Mouse (Mus musculus) G1E (cell line): ENCODE measurements at regions not wholly inside any gene's neighbourhood (a gene's known extent, or its start where the extent isn't known, plus 50 kb on each side); places are given as distances from the start of the nearest gene placed in this dataset.

Experiments
- ATAC-seq: 2 replicates; pipeline ENCODE4 v1.8.0; 2016; ENCODE audit warnings: mild to moderate bottlenecking; ENCODE audit not compliant: insufficient number of reproducible peaks, poor library complexity, low FRiP score, severe bottlenecking; ENCODE audit errors: extremely low read depth
- DNase-seq: peaks from one replicate; pipeline ENCODE4 v3.0.0; 2012; ENCODE audit warnings: low spot score
- H3K27me3 ChIP-seq: 2 replicates; pipeline ENCODE4 v1.6.1; 2012; ENCODE audit warnings: mild to moderate bottlenecking, low read length, inconsistent platforms; ENCODE audit not compliant: insufficient read depth
- H3K36me3 ChIP-seq: replicated peaks from 2 replicates; pipeline ENCODE3; 2012; ENCODE audit warnings: mild to moderate bottlenecking, inconsistent platforms
- H3K4me1 ChIP-seq: 2 replicates; pipeline ENCODE4 v1.6.1; 2012; ENCODE audit warnings: low read depth, low read length, inconsistent platforms, mixed read lengths; ENCODE audit not compliant: insufficient read depth
- H3K4me3 ChIP-seq: 2 replicates; pipeline ENCODE4 v1.5.1; 2012; ENCODE audit warnings: low read depth, mild to moderate bottlenecking, inconsistent platforms, low read length, moderate library complexity, mixed read lengths
- H3K9me3 ChIP-seq: replicated peaks from 2 replicates; pipeline ENCODE4 v1.6.1; 2012; ENCODE audit warnings: inconsistent platforms
- CTCF ChIP-seq: IDR thresholded peaks from 2 replicates; pipeline ENCODE4 v1.5.1; 2012; ENCODE audit warnings: low read depth, low read length, inconsistent platforms, mixed read lengths
- GATA1 ChIP-seq: IDR thresholded peaks from 2 replicates; pipeline ENCODE4 v1.6.1; 2012; ENCODE audit warnings: borderline replicate concordance, low read length, inconsistent platforms, mixed read lengths
- GATA2 ChIP-seq: IDR thresholded peaks from 2 replicates; pipeline ENCODE4 v1.6.1; 2012; ENCODE audit warnings: low read depth, low read length, inconsistent platforms, borderline replicate concordance
- POLR2AphosphoS5 ChIP-seq: IDR thresholded peaks from 2 replicates; pipeline ENCODE4 v1.6.1; 2012; ENCODE audit warnings: low read depth, low read length, inconsistent platforms; ENCODE audit not compliant: insufficient replicate concordance
- TAL1 ChIP-seq: conservative IDR thresholded peaks from 2 replicates; pipeline ENCODE4 v1.6.1; 2012; ENCODE audit warnings: low read depth, low read length, inconsistent platforms, mixed read lengths

DNA sequence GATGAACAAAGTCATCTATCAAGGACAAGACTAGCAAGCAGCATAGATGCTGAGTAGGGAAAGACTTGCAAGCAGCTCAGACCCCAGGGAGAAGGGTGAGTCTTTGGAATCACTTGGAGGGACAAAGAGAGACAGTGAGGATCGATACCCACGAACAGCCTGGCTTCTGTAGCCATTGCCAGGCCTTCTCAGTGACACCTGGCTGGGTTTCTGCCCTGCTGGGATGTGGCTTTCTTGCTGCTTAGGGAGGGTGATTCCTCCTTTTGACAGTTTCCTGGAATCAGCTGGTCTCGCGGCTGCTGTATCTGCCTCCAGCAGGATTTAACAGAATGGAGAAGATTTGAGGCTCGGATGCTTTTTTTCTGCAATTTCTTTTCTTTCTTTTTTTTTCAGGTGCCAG lies 156.3 kb upstream of the Hs3st4 start:
- no peak for DNase-seq
- H3K4me1 ChIP-seq: no peaks in the 10 kb centered on the region
- no peaks in the 10 kb centered on the region for H3K36me3 ChIP-seq
- H3K9me3 ChIP-seq: peaks cover 53% of the 10 kb centered on the region
- TF ChIP-seq GATA1: no peak
- no peak overlapping the region for H3K4me3 ChIP-seq
- H3K27me3 ChIP-seq: no peaks in the 10 kb centered on the region
- ATAC-seq: no peak

DNA sequence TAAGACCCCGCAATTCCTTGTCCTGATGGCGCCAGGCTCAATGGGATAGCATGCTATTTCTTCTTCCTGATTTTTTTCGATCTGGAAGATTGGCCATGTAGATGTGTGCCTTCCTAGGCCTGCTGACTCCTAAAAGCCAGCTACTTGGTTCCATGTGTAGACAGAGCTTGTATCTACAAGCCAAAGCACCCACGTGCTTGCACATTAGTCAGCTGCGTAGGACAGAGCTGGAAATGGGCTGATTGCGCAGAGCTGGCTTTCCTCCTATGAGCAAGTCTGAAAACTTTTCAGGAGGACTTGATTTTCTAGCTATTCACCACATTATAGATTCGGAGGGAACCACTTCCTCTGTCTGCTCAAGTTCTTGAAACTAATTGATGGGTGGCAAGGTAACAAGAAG lies 140.1 kb upstream of the Hs3st4 start:
- Histone ChIP-seq H3K27me3 (no peaks in the 10 kb centered on the region), H3K4me3 (no peak overlapping the region), H3K9me3 (peaks cover 34% of the 10 kb centered on the region), H3K4me1 (no peaks in the 10 kb centered on the region), H3K36me3 (no peaks in the 10 kb centered on the region)
- TF ChIP-seq GATA2 (no peak), GATA1 (no peak), POLR2AphosphoS5 (no peak), CTCF (no peak), TAL1 (no peak)
- DNase-seq: no peak
- no peak for ATAC-seq

DNA sequence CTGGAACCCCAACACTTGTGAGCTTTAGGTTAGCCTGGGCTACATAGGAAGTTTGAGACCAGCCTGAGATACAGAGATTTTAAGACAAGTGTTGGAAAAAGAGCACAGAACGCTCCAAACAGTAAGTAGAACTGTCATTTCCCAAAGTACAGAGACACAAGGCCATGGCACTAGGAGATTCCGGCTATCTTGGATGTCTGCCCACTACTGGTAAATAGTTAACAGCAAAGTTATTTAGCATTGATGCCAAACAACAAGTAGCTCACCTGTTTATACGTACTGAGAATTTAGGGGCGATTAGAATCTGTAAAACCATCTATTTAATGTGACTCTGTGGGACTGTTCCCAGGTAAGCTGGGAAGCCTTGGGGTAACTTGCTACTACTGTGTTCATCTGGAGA lies 135.6 kb upstream of the Hs3st4 start:
- Histone ChIP-seq H3K27me3 (no peaks in the 10 kb centered on the region), H3K36me3 (no peaks in the 10 kb centered on the region), H3K4me1 (no peaks in the 10 kb centered on the region), H3K4me3 (no peak overlapping the region), H3K9me3 (peaks cover 25% of the 10 kb centered on the region)
- ATAC-seq (no peak), DNase-seq (no peak)
- TF ChIP-seq GATA1: no peak
- no peak for TF ChIP-seq GATA2
- no peak for TF ChIP-seq CTCF
- TF ChIP-seq POLR2AphosphoS5: no peak
- no peak for TF ChIP-seq TAL1

DNA sequence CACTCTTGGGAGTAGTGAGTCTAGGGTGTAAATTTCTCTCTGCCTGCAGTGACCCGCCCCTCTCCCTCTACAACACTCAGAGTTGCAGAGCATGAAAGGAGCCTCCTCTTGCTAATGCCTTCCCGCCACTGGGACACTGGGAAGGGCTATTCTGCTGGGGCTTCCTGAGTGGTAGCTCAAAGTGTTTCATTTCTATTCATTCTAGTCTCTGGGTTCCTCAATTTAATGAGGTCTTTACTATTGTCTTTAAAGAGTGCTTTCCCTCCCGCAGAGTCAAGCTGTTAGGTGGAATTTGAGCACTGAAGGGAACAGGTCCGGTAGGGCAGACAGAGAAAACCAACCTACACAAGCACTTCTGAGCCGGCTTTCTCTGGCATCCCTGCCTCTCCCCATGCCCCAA lies 134.0 kb upstream of the Hs3st4 start:
- peaks cover 20% of the 10 kb centered on the region for H3K9me3 ChIP-seq
- H3K4me3 ChIP-seq: no peak overlapping the region
- H3K36me3 ChIP-seq: no peaks in the 10 kb centered on the region
- ATAC-seq: no peak
- H3K4me1 ChIP-seq: no peaks in the 10 kb centered on the region
- DNase-seq: no peak
- no peaks in the 10 kb centered on the region for H3K27me3 ChIP-seq
- TF ChIP-seq CTCF (no peak), GATA1 (no peak)

DNA sequence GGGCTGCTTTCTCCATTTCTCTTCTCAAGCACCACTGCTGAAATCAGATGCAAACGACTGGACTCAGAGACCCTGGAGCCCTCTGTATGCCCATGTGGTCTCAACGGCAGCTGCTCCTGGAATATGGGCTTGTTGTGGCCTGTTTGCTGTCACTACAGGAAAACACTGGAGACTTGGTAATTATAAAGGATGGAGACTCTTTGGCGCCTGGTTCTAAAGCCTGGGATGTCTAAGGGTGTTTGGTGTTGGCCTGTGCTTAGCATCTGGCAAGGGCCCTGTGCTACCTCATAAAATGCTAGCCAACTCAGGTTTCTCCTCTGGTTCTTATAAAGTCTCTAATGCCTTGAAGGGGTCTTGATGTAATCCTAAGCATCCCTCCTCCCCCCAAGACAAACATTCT lies 133.4 kb upstream of the Hs3st4 start:
- Histone ChIP-seq H3K4me1 (no peaks in the 10 kb centered on the region), H3K36me3 (no peaks in the 10 kb centered on the region), H3K9me3 (peaks cover 20% of the 10 kb centered on the region), H3K27me3 (no peaks in the 10 kb centered on the region), H3K4me3 (no peak overlapping the region)
- no peak for ATAC-seq
- no peak for TF ChIP-seq GATA2
- no peak for TF ChIP-seq TAL1
- TF ChIP-seq GATA1: no peak
- TF ChIP-seq CTCF: no peak
- no peak for DNase-seq

DNA sequence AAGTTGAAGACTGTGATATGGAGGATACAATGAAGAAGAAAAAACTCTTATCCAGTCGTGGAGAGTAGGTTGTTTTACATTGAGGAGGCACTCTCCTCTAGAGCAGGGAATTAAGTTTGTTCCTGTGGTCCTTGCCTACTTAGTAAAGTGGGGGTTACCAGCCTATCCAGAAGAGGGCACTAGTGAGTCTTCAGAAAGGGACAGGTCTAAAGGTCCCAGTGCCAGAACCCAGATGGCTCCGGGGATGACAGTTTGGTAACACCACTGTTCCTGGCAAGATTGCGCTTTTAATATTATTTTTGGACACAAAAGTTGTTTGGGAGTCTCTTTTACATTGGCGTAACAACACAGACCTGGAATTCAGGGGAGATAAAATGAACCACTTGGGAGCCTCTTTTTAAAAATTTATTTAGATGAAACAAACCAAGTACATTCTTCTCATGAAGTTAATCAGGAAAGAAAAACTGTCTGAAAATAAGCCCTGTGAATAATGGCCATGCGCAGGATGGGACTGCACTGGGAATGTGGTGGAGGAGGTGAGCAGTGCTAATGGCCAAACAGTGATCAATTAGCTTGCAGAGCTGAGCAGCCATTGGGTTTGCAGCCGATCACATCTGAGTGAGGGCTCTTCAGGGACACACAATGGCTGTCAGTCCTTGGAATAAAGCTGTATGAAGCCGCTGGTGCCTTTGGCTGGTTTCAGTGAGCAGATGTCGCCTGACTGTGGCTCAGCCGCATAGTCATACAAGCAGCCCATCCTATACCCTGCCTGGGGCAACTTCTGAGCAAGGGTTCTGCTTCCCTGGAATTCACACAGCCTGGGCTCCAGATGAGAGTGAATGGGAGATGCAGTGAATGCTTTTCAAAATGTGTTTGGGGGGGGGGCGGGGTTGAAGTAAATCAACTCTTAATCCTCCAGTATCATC lies 132.1 kb upstream of the Hs3st4 start:
- Histone ChIP-seq H3K27me3 (no peaks in the 10 kb centered on the region), H3K4me1 (no peaks in the 10 kb centered on the region), H3K36me3 (no peaks in the 10 kb centered on the region), H3K9me3 (peaks cover 20% of the 10 kb centered on the region), H3K4me3 (no peak overlapping the region)
- no peak for ATAC-seq
- no peak for DNase-seq
- TF ChIP-seq POLR2AphosphoS5: no peak
- TF ChIP-seq GATA1: no peak
- no peak for TF ChIP-seq CTCF
- TF ChIP-seq TAL1: no peak
- TF ChIP-seq GATA2: no peak

DNA sequence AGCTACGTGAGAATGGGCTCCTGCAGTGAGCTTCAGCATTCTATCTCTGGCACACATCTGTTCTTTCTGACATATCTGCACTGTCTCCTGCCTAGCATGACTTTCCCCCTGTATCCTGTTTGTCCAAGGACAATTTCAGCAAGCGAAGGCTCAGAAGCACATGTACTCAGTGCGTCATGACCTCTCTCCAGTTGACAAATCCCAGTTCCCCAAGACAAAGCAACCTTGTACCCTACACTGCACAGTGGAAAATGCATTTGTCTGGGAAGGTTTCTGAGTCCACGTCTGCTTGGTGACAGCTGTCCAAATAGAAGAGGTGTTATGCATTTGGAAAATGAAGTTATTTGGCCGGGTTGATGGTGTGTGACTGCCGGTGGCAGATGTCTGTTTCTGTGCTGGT lies 125.1 kb upstream of the Hs3st4 start:
- DNase-seq (no peak), ATAC-seq (no peak)
- H3K9me3 ChIP-seq: peaks cover 32% of the 10 kb centered on the region
- no peaks in the 10 kb centered on the region for H3K36me3 ChIP-seq
- TF ChIP-seq GATA1 (no peak), GATA2 (no peak), TAL1 (no peak), POLR2AphosphoS5 (no peak), CTCF (no peak)
- H3K4me1 ChIP-seq: no peaks in the 10 kb centered on the region
- no peak overlapping the region for H3K4me3 ChIP-seq
- H3K27me3 ChIP-seq: no peaks in the 10 kb centered on the region
